Mouse (Mus musculus): ENCODE measurements at regions not wholly inside any gene's neighbourhood (a gene's known extent, or its start where the extent isn't known, plus 50 kb on each side); places are given as distances from the start of the nearest gene placed in this dataset.

DNA sequence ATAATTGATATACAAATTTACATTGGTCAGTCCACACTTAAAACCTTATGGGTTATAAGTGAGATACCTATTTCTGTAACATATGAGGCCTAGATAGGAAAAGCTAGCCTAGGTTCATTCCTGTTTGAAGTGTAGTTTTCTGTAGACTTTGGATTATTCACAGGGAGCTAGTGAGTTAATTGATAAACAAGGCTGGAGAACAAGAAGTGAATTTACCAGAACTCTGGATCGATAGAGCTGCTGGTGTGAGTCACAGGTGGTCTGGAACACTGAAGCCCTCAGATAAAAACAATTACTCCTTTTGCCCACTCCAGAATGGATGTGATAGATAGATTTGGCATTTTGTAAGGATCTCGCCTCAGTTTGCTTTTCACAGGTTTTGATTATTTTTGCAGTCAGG lies 62.0 kb upstream of the Rtl1 start:
- DNase-seq (ENCODE audit: low read depth, low spot score), result no peak

DNA sequence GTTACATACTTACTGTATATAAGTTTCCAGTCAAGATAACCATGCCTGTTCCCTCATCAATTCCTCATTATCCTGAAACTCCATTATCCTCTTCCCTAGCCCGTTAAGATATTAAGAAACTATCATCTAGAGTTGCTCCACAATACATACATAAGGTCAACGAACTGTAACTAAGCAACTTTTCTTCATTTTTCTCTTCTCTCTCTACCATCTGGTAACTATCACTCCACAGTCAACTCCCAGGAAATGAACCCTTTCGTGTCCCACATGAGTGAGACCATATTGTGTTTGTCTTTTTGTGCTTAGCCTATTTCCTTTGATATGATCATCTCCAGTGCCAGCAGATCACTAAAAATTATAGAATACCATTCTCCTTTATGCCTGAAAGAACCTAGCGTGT lies 74.6 kb upstream of the Rtl1 start:
- DNase-seq (ENCODE audit: low read depth, low spot score), result no peak

DNA sequence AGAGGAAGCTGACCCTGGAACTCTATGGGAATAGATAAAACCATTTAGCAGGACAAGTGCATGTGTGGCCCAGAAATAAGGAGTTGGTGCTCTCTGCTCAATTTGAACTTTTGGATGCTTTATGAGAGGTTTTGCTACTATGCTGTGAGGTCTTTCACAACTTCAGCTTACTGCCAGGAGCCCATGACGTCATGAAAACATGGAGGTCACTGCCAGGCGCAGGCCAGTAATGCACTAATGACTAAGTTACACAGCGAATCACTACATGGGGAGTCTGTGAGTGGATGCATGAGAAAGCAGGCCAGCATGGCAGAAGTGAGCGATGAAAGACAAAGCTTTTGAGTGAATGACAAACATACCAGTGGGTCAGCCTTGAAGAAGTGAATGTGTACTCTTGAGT lies 93.9 kb upstream of the Rtl1 start:
- DNase-seq (ENCODE audit: low read depth, low spot score), result no peak

DNA sequence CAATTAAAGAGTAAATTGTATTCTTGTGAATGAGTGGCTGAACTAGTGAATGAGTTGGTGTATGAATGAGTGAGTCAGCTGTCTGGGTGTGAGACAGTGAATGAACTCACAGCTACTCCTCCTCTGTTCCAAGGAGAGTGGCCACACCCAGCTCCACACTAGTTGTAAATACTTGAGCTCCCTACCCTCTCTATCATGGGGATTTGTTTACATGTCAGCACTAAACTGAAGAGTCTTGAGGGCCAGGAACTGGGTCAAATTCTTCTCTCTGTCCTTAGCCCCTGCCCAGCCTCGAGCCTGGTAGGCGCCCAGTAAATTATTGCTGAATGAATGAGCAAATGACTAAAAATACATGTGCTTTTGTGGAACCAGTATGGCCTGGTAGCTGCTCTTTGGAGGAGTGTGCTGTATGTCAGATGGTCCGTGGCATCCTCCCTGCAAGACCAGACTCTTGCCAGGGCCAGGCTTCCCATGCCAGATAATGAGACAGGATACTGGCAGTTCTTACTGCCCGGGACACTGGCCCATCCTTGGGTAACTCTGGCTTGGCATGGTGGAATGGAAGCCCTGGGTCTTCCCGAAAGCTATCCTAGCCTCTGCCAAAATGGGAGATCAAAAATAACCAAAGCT lies 94.8 kb upstream of the Rtl1 start:
- DNase-seq (ENCODE audit: low read depth, low spot score), result no peak

DNA sequence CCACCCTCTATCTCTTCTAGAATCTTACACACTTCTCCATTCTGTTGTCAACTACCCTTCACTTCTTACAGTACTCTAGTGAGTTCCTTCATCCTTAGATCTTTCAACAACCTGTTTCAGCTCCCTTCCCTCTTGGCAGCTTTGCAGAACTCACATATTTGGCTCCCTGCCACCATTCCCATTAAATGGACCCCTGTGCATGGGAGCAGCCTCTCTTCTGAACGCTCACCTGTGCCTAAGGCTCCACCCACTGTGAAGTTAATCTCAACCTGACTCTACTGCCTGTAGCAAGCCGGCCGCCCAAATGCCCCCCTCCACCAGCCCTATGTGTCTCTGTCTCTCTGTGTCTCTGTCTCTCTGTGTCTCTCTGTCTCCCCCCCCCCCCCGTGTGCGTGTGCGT lies 106.7 kb upstream of the Rtl1 start:
- DNase-seq (ENCODE audit: low read depth, low spot score), result no peak

GRCm38 (mm10) chr12:109709661-109710060 lies 109.5 kb upstream of the Rtl1 start:
- no peak for DNase-seq (ENCODE audit: low read depth, low spot score)

DNA sequence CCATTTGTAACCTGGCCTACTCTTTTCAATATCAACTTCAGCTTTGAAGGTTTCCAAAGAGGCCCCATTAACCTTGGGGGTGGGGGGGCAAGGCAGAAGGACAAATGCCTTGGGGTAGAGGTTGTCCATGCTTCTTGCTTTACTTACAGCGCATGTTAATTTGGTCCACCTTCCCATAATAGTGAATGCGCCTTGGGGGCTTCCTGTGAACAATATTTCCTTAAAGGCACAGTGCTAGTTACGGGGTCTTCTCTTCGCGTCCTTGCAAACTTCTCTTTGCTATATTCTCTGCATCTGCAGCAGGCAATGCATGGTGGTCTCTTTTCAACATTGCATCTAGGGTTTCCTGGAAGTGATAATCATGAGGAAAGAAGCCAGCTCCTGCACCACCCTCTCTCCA lies 111.3 kb upstream of the Rtl1 start:
- no peak for DNase-seq (ENCODE audit: low read depth, low spot score)

- DNase-seq (ENCODE audit: low read depth, low spot score), result no peak
Measured at GRCm38 (mm10) chr12:109711946-109712345, 111.8 kb upstream of the Rtl1 start.

- no peak for DNase-seq (ENCODE audit: low read depth, low spot score)
Measured at GRCm38 (mm10) chr12:109712386-109712785, 112.3 kb upstream of the Rtl1 start.

DNA sequence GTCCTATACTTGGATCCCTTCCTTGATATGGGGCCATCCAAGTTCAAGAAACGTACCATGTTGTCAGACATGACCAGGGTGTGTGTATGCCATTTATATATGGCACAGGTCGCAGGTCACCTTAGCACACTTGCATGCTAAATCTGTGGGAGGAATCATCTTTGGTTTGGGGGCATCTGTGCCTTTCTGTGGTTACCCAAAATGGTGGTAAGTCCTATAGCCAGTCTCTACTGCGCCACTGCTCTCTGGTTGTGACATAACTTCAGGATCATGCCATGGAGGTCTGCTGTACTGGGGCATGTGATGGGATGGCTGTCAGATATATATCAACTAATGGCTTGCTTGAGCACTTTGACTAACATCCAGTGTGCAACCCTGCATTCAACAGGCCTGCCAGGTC lies 112.9 kb upstream of the Rtl1 start:
- DNase-seq (ENCODE audit: low read depth, low spot score), result no peak

- no peak for DNase-seq (ENCODE audit: low read depth, low spot score)
Measured at GRCm38 (mm10) chr12:109714061-109714460, 113.9 kb upstream of the Rtl1 start.

- DNase-seq (ENCODE audit: low read depth, low spot score), result no peak
Measured at GRCm38 (mm10) chr12:109716991-109717390, 116.9 kb upstream of the Rtl1 start.

GRCm38 (mm10) chr12:109718036-109718435 lies 117.9 kb upstream of the Rtl1 start:
- no peak for DNase-seq (ENCODE audit: low read depth, low spot score)

- no peak for DNase-seq (ENCODE audit: low read depth, low spot score)
Measured at GRCm38 (mm10) chr12:109738201-109738600, 138.1 kb upstream of the Rtl1 start.

DNA sequence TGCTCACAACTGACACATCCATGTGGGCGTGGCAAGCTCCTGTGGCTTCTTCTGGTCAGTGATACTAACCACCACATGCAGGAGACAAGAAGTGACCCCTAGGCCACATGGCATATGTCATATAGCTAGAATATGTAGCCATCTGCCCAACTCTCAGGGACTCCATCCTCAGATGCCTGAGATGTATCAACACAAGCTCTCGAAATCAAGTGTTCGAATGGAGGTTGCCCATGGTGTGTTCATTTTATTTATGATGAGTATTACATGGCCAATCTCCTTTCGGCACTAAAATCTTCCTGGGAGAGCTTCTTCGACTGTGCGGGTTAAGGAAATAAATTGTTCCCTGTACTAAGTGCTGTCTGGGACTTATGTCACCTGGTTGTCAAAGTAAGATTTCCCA lies 138.8 kb upstream of the Rtl1 start:
- DNase-seq (ENCODE audit: low read depth, low spot score), result no peak

GRCm38 (mm10) chr12:109742486-109742885 lies 142.4 kb upstream of the Rtl1 start:
- DNase-seq (ENCODE audit: low read depth, low spot score), result no peak

- DNase-seq (ENCODE audit: low read depth, low spot score), result no peak
Measured at GRCm38 (mm10) chr12:109743036-109743650, 143.0 kb upstream of the Rtl1 start.

GRCm38 (mm10) chr12:109744186-109744585 lies 144.1 kb upstream of the Rtl1 start:
- DNase-seq (ENCODE audit: low read depth, low spot score), result no peak

- DNase-seq (ENCODE audit: low read depth, low spot score), result no peak
Measured at GRCm38 (mm10) chr12:109745731-109746484, 145.8 kb upstream of the Rtl1 start.

DNA sequence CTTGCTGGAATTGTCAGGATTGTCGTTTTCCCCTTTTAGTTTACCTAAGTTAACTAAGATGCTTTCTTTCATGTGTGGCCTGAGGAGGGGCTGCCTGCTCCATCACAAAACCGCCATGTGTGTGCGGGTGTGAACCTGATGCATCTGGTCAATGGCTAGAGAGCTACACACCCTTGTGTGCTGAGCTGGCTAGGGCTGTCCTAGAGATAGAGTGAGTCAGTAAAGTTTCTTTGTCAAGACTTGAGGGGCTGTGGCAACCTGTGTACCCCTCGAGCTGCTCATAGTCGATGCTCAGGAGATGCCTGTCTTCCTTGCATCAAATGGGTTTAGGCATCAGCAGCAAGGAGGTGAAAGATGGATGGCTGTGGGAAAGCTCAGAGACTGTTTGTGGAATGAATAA lies 147.1 kb upstream of the Rtl1 start:
- DNase-seq (ENCODE audit: low read depth, low spot score), result no peak

- DNase-seq (ENCODE audit: low read depth, low spot score), result no peak
Measured at GRCm38 (mm10) chr12:109747776-109748175, 147.6 kb upstream of the Rtl1 start.

DNA sequence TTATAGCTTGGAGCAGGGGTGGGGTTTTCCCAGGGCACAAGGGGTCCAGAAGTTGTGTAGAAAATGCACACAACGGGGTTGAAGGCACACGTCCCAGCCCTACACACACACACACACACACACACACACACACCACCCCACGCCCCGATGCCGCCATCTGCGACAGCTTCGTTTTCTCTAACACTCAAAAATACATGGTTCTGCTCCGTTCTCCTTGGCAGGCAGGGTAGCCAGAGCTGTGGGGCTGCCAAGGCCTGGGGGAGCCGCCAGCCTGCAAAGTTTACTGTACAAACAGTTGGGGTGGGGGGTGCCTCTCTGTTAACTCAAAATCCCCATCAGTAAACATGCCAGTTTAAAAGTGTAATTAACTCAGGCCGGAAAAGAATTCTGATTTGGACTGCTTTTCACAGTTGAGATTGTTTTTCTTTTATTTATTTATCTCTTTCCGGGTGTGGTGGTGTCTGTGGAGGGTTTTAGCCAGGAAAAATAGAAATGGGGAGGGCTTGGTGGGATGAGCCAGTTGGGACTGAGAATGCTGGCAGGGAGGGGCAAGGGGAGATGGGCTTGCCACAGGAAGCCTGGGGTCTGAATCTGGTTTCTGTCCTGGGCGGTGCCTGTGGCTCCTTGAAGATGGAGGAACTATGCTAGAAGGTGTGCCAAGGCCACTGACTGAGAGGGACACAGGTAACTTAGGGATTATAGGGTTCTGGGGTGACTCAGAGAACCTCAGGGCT lies 148.4 kb upstream of the Rtl1 start:
- DNase-seq (ENCODE audit: low read depth, low spot score), result no peak

Data from CD4-positive, CD25-positive, alpha-beta regulatory T cell, adult 2 months (primary cell).